Mouse (Mus musculus) layer of hippocampus, postnatal 10 days (tissue): ENCODE measurements around the gene Syt11. TPM values are rescaled to one million over a fixed set of nuclear protein-coding genes. Genes with fewer than 3 reads are reported as not detected.
"Not testable (repeated sequence)": the region's sequence is repeated elsewhere in the genome, so short reads cannot be mapped to it uniquely, and the experiment has no call there.

ENCODE experiments used
- DNase-seq, 2 experiments: peaks; one replicate each; pipeline ENCODE4 v3.0.0; 2021; ENCODE audit warnings: low spot score in 2 of 2
- long read RNA-seq: library from polyadenylated mRNA; stranded (forward); transcript quantifications from one replicate; pipeline ENCODE4 v2.0.0, GENCODE M21; 2023
- total RNA-seq, 2 experiments: library from RNA; stranded (reverse); gene quantifications; 2 replicates each; pipeline ENCODE4 v1.2.3; 2021

Syt11 gene
- total RNA-seq = 100 to 1,000 TPM; 430 to 447 TPM
- long read RNA-seq, full-length matches to known transcripts = 124 of 252 reads
- long read RNA-seq, partial matches to known transcripts = 13 of 252 reads
- long read RNA-seq, other reads (novel, unspliced or antisense) = 115 of 252 reads

DNA sequence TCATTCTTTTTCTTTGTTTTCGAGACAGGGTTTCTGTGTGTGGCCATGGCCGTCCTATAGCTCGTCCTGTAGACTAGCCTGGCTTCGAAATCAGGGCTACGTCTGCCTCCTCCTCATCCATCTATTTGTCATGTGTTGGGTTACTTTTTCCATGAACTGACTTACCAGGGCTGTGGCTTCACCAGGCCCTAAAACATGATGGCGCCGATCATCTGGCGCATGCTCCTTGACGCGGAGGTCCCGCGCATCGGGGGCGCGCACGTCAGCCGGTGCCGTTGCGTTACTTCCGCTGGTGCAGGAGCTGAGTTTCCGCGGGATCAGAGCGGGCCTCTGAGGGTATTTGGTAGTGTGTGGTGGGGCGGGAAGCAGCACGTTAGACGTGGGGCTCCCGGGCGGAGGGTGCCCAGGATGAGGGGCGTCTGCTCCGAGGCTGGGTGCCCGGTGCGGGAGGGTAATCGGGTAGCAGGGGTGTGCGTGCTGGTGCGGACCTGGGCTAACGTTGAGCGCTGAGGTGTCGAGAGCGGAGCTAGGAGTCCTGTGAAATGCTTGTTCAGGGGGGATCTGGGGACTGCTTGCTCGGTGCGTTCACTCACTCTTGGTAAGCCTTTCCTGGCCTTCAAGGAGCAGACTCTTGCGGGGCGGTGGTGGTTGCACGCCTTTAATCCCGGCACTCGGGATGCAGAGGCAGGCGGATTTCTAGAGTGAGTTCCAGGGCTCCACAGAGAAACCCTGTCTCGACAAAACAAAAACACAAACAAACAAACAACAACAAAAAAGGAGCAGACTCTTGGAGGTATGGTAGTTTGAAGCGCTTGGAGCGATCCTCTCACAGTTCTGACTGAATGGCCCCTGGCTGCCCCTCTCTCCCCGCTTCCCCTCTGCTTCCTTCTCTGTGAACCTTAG is at the start of gene Syt11:
Gene Syt11, minus strand, starts transcription at position 226 of the 903 bp plus-strand sequence.
- DNase-seq = not testable (repeated sequence)

DNA sequence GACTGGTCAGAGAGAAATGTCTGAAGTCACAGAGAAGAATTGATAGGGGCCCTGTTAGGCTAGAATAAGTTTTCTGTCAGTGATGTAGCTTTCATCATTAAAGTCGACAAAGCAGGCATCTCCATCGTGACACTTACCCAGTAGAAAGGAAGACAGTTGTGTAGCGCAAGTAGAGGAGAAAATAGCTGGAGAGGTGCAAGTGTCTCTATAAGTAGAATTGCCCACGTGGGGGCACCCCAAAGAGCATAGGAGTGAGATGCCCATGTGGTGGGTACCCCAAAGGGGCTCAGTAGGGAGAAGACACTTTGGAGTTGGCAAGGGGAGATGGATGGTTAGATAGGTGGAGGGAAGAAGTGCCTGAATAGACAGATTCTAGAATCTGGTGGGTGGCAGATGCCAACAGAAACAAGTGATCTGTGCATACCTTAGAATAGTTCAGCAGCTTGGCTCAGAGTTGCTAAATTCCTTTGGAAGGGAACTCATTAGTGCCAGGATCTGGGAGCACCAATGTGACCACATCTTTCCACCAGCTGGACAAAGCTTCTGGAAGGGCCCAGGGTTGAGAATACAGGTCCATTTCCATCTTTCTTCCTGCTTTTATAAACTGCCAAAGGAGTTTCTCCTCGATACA is 29.1 kb upstream of the Syt11 start:
- DNase-seq = no peak

- DNase-seq = not testable (repeated sequence)
Measured at GRCm38 (mm10) chr3:88797507-88797906, 22.5 kb upstream of the Syt11 start.

- not testable (repeated sequence) for DNase-seq
Measured at GRCm38 (mm10) chr3:88788033-88788432, 13.1 kb upstream of the Syt11 start.

GRCm38 (mm10) chr3:88786805-88787204 is 11.8 kb upstream of the Syt11 start:
- DNase-seq = not testable (repeated sequence)

- not testable (repeated sequence) for DNase-seq
Measured at GRCm38 (mm10) chr3:88786323-88786722, 11.4 kb upstream of the Syt11 start.

DNA sequence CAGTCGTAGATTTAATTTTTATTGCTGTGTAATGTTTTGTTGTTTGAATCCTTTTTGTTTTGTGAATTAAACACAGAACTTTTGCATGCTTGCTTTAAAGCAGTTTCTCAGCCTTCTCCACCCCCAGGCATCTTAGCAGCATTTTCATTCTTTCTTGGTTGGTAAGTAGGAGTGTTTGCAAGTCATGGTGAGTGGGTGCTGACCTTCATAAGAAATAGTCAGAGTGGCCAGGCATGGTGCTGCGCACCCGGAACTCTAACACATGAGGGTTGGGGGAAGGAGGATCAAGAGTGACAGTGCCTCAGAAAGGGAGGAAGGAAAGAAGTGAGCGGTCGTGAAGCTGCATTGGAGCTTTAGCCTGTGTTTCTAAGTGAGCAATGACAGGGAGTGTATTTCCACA is 9.9 kb upstream of the Syt11 start:
- DNase-seq = no peak

DNA sequence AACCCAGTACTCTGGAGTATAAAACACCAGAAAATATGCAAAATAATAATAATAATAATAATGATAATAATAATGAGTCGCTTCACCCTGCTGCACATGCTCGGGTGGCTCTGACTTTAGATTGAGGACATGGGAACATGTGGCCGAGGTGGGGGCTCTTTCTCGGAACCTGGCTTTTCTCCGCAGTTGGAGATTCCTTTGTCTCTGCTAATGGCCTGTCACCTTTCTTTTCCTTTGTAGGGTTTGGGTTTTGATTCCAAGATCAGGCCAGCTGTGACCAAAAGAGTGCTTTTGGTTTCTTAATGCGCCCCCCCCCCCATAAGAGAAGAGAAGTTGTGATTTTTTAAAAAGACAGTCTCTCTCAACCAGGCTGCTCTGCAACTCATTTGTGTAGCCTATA is 1.8 kb downstream of the Syt11 start:
- DNase-seq = not testable (repeated sequence)

- DNase-seq = peak; percentile 89 to 93
Measured at GRCm38 (mm10) chr3:88772399-88772798, 2.6 kb downstream of the Syt11 start.

GRCm38 (mm10) chr3:88771941-88772280 is 3.1 kb downstream of the Syt11 start:
- DNase-seq = not testable (repeated sequence)

GRCm38 (mm10) chr3:88771189-88771940 is 3.6 kb downstream of the Syt11 start:
- peak; percentile 73 to 79 for DNase-seq

DNA sequence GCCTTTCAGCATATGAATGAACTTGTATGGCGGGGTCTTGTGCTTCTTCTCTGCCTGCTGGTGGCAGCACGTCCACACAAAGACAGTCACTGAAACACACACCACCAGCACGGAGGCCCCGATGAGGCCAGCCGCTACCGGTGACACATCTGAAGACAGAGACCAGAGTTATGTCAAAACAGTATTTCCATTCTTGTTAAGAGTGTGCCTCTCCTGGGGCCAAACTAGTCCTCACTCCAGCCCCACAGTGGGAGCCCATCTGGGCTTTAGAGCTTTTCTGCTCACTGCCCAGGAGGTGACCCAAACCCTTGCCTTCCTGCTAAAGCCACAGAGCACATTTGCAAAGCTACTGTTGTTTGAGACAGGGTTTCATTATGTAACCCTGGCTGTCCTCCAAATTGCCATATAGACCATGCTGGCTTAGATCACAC is 12.5 kb downstream of the Syt11 start:
- DNase-seq = no peak

GRCm38 (mm10) chr3:88761619-88762018 is 13.3 kb downstream of the Syt11 start:
- DNase-seq = no peak

- peak; percentile 87 to 90 for DNase-seq
Measured at GRCm38 (mm10) chr3:88758045-88758500, 16.9 kb downstream of the Syt11 start.

DNA sequence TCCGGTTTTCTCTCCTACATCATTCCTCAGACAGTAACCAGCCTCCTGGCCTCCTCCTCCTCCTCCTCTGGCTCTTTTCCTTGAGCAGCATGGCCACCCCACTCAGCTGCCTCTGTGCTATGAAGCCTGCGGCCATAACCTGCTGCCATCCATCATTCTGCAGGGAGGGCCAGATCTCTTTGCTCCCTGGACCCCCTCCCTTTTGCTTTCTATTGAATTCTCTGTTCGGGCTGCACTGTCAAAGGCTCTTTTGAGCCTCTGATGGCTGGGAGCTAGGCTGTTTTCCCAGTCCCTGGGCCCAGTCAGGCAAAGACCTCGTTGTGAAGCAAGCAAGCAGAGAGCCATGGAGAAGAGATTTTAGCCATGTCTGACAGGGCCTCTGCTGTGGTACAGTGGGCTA is 18.7 kb downstream of the Syt11 start:
- DNase-seq = peak; percentile 41 to 53

- no peak for DNase-seq
Measured at GRCm38 (mm10) chr3:88755541-88755940, 19.4 kb downstream of the Syt11 start.

GRCm38 (mm10) chr3:88754283-88754682 is 20.7 kb downstream of the Syt11 start:
- DNase-seq = no peak

DNA sequence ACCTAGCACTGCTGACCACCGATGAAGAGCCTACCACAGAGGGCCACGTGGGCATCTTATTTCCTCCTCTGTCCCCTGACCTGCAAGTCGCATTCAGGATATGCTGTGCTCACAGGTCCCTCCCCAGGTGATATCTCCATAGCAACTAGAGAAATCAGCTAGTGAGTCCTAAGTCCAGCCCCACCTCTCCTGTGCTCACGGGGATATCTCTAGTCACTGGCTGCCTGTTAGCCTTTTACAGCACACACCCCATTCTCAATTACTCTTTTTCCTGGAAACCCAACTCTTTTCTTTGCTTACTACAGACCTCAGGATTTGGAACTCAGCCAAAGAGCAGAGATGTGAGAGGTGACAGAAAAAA is 28.1 kb downstream of the Syt11 start:
- no peak for DNase-seq

DNA sequence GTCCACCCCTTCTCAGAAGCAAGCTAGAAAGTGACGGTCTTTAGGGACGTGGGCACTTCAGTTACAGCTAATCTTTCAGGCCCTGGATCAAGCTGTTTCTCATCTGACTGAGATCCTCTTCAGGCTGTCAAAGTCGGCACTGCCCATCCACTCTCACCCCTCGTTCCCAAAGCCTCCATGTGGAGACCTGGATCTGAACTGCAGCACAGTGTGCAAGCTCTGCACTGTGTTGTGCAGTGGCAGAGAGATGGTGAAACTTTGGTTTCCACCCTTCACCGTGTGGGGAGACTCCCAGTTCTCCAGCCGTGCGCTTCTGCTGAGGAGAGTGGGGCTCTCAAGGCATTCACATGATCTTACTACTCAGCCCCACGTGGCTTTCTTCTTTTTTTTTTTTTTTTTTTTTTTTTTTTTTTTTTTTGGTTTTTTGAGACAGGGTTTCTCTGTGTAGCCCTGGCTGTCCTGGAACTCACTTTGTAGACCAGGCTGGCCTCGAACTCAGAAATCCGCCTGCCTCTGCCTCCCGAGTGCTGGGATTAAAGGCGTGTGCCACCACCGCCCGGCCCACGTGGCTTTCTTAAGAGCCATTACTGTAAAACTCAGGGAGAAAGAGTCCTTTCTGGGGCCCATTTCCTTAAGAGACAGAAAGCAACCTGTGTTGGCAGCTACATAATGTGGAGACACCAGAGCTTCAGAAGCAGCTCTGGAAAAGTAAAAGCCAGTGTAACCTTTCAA is 28.7 kb downstream of the Syt11 start:
- no peak for DNase-seq

GRCm38 (mm10) chr3:88745534-88745933 is 29.4 kb downstream of the Syt11 start:
- no peak for DNase-seq

- no peak for DNase-seq
Measured at GRCm38 (mm10) chr3:88740147-88740546, 34.8 kb downstream of the Syt11 start.
